Mouse (Mus musculus): ENCODE measurements around the gene 1700037H04Rik. TPM values are rescaled to one million over a fixed set of nuclear protein-coding genes. Genes with fewer than 3 reads are reported as not detected.

The 1700037H04Rik gene
- polyA plus RNA-seq, 1 experiment from 2014 or later: 86.6 TPM

- WGBS: 92% methylated on average over 7 of the region's 7 CpGs
- Histone ChIP-seq H3K27me3 (replicated peaks; ENCODE audit: control insufficient read depth, insufficient read depth, low read length) (no peaks in the 10 kb centered on the region), H3K27ac (ENCODE audit: low read depth, low read length) (no peak overlapping the region), H3K9ac (ENCODE audit: low read depth, low read length) (no peak overlapping the region), H3K4me2 (ENCODE audit: low read length) (no peak overlapping the region), H3K4me1 (ENCODE audit: control insufficient read depth, insufficient read depth, low read depth, low read length) (peaks cover 23% of the 10 kb centered on the region), H3K9me3 (ENCODE audit: control insufficient read depth, low read length) (no peaks in the 10 kb centered on the region), H3K4me3 (ENCODE audit: low read length) (no peak overlapping the region), H3K36me3 (ENCODE audit: control insufficient read depth, insufficient read depth, low read length) (0 out of 2 replicates have a peak, but pooled peaks cover 2% of the 10 kb centered on the region)
- ATAC-seq: no peak
Observed at GRCm38 (mm10) chr2:131156987-131157386, 2.9 kb downstream of the 1700037H04Rik start.

DNA sequence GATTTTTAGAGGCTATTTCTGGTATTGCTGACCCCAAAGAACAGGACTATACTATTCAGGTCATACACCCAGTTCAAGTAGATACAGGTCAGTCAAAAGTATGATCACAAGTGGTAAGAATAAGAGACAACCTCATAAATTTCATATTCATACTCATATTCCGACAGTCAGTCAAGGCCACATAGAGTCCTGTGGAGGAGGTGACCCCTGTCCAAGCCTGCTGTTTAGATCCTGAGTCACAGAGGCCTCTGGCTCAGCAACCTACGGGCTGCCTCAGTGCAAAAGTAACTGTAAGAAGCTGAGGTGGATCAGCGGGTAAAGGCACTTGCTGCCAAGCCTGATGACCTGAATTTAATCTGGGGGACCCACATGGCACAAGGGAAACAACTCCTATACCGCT is 5.8 kb downstream of the 1700037H04Rik start:
- Histone ChIP-seq H3K27me3 (replicated peaks; ENCODE audit: control insufficient read depth, insufficient read depth, low read length) (no peaks in the 10 kb centered on the region), H3K27ac (ENCODE audit: low read depth, low read length) (no peak overlapping the region), H3K9ac (ENCODE audit: low read depth, low read length) (no peak overlapping the region), H3K4me1 (ENCODE audit: control insufficient read depth, insufficient read depth, low read depth, low read length) (peaks cover 18% of the 10 kb centered on the region), H3K9me3 (ENCODE audit: control insufficient read depth, low read length) (no peaks in the 10 kb centered on the region), H3K4me2 (ENCODE audit: low read length) (no peak overlapping the region), H3K4me3 (ENCODE audit: low read length) (no peak overlapping the region), H3K36me3 (ENCODE audit: control insufficient read depth, insufficient read depth, low read length) (peaks cover 8% of the 10 kb centered on the region)
- ATAC-seq: no peak
- WGBS: 91% methylated on average over 4 of the region's 4 CpGs

GRCm38 (mm10) chr2:131152166-131152730 is 7.6 kb downstream of the 1700037H04Rik start:
- H3K36me3 ChIP-seq (ENCODE audit: control insufficient read depth, insufficient read depth, low read length): peaks cover 23% of the 10 kb centered on the region
- H3K4me3 ChIP-seq (ENCODE audit: low read length): no peak overlapping the region
- H3K27ac ChIP-seq (ENCODE audit: low read depth, low read length): no peak overlapping the region
- peaks cover under 1% of the 10 kb centered on the region; the same call in 1 of the 2 replicates for H3K4me1 ChIP-seq (ENCODE audit: control insufficient read depth, insufficient read depth, low read depth, low read length)
- H3K9ac ChIP-seq (ENCODE audit: low read depth, low read length): no peak overlapping the region
- WGBS: 99% methylated on average over 7 of the region's 7 CpGs
- ATAC-seq: no peak
- H3K4me2 ChIP-seq (ENCODE audit: low read length): no peak overlapping the region
- no peaks in the 10 kb centered on the region for H3K27me3 ChIP-seq (replicated peaks; ENCODE audit: control insufficient read depth, insufficient read depth, low read length)
- H3K9me3 ChIP-seq (ENCODE audit: control insufficient read depth, low read length): no peaks in the 10 kb centered on the region

- H3K27me3 ChIP-seq (replicated peaks; ENCODE audit: control insufficient read depth, insufficient read depth, low read length): no peaks in the 10 kb centered on the region
- no peak overlapping the region for H3K4me2 ChIP-seq (ENCODE audit: low read length)
- no peaks in the 10 kb centered on the region for H3K9me3 ChIP-seq (ENCODE audit: control insufficient read depth, low read length)
- no peak overlapping the region for H3K9ac ChIP-seq (ENCODE audit: low read depth, low read length)
- ATAC-seq: no peak
- H3K4me3 ChIP-seq (ENCODE audit: low read length): no peak overlapping the region
- H3K27ac ChIP-seq (ENCODE audit: low read depth, low read length): no peak overlapping the region
- H3K36me3 ChIP-seq (ENCODE audit: control insufficient read depth, insufficient read depth, low read length): peaks cover 39% of the 10 kb centered on the region
- 100% methylated on average over 3 of the region's 3 CpGs for WGBS
- H3K4me1 ChIP-seq (ENCODE audit: control insufficient read depth, insufficient read depth, low read depth, low read length): no peaks in the 10 kb centered on the region
Observed at GRCm38 (mm10) chr2:131149254-131149578, 10.7 kb downstream of the 1700037H04Rik start.

GRCm38 (mm10) chr2:131148353-131149253 is 11.3 kb downstream of the 1700037H04Rik start:
- no peak for ATAC-seq
- no peaks in the 10 kb centered on the region for H3K9me3 ChIP-seq (ENCODE audit: control insufficient read depth, low read length)
- H3K4me2 ChIP-seq (ENCODE audit: low read length): no peak overlapping the region
- no peak overlapping the region for H3K27ac ChIP-seq (ENCODE audit: low read depth, low read length)
- peaks cover 39% of the 10 kb centered on the region for H3K36me3 ChIP-seq (ENCODE audit: control insufficient read depth, insufficient read depth, low read length)
- H3K9ac ChIP-seq (ENCODE audit: low read depth, low read length): no peak overlapping the region
- H3K4me3 ChIP-seq (ENCODE audit: low read length): no peak overlapping the region
- no peaks in the 10 kb centered on the region for H3K4me1 ChIP-seq (ENCODE audit: control insufficient read depth, insufficient read depth, low read depth, low read length)
- no peaks in the 10 kb centered on the region for H3K27me3 ChIP-seq (replicated peaks; ENCODE audit: control insufficient read depth, insufficient read depth, low read length)
- WGBS: 86% methylated on average over 8 of the region's 8 CpGs

DNA sequence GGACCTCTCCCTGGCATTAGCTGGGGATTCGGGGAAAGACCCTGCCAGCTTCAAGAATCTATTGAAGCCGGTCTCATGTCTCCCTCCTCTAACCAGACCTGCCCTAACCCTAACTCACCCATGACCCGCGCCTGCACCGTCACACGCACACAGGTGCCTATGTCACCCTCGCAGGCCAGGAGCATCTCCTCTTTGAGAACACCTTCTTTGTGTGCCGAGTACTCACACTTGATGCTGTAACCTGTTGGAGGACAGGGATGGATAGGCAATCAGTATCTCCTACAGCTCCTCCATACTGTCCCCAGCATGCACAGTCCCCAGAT is 12.9 kb downstream of the 1700037H04Rik start:
- Histone ChIP-seq H3K9me3 (ENCODE audit: control insufficient read depth, low read length) (no peaks in the 10 kb centered on the region), H3K4me2 (ENCODE audit: low read length) (no peak overlapping the region), H3K4me3 (ENCODE audit: low read length) (no peak overlapping the region), H3K9ac (ENCODE audit: low read depth, low read length) (no peak overlapping the region), H3K4me1 (ENCODE audit: control insufficient read depth, insufficient read depth, low read depth, low read length) (no peaks in the 10 kb centered on the region), H3K27me3 (replicated peaks; ENCODE audit: control insufficient read depth, insufficient read depth, low read length) (no peaks in the 10 kb centered on the region), H3K27ac (ENCODE audit: low read depth, low read length) (no peak overlapping the region), H3K36me3 (ENCODE audit: control insufficient read depth, insufficient read depth, low read length) (peaks cover 40% of the 10 kb centered on the region)
- ATAC-seq: no peak
- WGBS: 96% methylated on average over 8 of the region's 8 CpGs

DNA sequence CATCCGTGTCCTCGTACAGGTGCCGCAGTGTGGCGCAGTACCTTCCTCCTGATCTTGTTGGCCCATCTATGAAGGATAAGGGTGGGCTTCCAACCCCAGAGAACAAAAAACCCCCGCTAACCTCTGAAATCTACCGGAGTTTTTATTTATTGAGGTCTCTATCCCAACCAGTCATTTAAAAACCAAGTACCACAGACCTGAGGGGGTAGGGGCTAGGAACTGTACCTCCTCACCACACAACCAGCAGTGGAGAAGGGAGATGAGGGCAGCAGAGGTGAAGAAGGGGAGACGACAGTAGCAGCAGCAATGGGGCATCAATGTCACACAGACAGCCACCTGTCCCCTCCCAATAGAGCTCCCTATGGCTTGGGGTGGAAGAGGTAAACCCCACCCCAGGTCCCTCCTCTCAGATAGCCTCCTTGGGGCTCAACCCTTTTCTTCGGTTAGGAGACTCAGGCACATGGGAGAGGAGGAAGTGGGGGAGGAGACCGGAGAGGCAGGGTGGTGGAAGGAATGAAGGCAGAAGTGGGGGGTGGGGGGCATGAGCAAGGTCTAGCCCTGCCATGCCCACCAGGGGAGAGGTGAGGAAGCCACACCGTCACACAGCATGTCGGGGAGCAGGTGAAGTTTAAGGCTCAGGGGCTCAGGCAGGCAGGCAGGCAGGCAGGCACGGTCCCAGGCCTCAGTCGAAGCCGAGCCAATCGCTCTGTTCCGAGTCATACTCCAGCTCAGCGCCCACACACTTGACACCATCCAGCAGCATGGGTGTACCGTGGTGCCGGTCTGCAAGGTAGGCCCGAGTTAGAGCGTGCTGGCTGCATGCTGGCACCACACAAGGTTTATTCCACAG is 13.5 kb downstream of the 1700037H04Rik start:
- no peaks in the 10 kb centered on the region for H3K27me3 ChIP-seq (replicated peaks; ENCODE audit: control insufficient read depth, insufficient read depth, low read length)
- no peaks in the 10 kb centered on the region for H3K4me1 ChIP-seq (ENCODE audit: control insufficient read depth, insufficient read depth, low read depth, low read length)
- ATAC-seq: no peak
- no peak overlapping the region for H3K27ac ChIP-seq (ENCODE audit: low read depth, low read length)
- WGBS: 91% methylated on average over 21 of the region's 21 CpGs
- no peak overlapping the region for H3K9ac ChIP-seq (ENCODE audit: low read depth, low read length)
- H3K9me3 ChIP-seq (ENCODE audit: control insufficient read depth, low read length): no peaks in the 10 kb centered on the region
- H3K4me2 ChIP-seq (ENCODE audit: low read length): no peak overlapping the region
- H3K36me3 ChIP-seq (ENCODE audit: control insufficient read depth, insufficient read depth, low read length): peaks cover 39% of the 10 kb centered on the region
- no peak overlapping the region for H3K4me3 ChIP-seq (ENCODE audit: low read length)

DNA sequence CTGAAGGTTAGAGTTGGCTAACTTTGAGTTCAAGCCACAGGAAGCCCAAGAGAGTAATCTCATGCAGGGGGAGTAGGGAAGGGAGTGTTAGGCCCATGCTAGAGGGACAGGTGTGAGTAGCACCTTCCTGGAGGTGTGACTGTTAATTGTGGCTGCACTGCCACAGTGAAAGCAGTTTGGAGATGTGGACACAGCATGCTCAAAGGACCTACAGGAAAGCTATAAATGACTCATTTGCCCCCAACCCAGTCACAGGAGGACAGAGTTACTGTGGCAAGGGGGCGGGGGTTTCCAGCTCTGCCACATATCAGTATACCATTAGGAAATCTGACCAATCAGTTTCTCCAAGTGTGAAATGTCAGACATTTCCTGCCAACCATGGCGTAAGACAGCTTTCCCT is 14.3 kb downstream of the 1700037H04Rik start:
- Histone ChIP-seq H3K27me3 (replicated peaks; ENCODE audit: control insufficient read depth, insufficient read depth, low read length) (no peaks in the 10 kb centered on the region), H3K4me3 (ENCODE audit: low read length) (no peak overlapping the region), H3K4me1 (ENCODE audit: control insufficient read depth, insufficient read depth, low read depth, low read length) (no peaks in the 10 kb centered on the region), H3K9me3 (ENCODE audit: control insufficient read depth, low read length) (no peaks in the 10 kb centered on the region), H3K27ac (ENCODE audit: low read depth, low read length) (no peak overlapping the region), H3K9ac (ENCODE audit: low read depth, low read length) (no peak overlapping the region), H3K4me2 (ENCODE audit: low read length) (no peak overlapping the region), H3K36me3 (ENCODE audit: control insufficient read depth, insufficient read depth, low read length) (peaks cover 37% of the 10 kb centered on the region)
- WGBS: 88% methylated on average over 2 of the region's 2 CpGs
- no peak for ATAC-seq

DNA sequence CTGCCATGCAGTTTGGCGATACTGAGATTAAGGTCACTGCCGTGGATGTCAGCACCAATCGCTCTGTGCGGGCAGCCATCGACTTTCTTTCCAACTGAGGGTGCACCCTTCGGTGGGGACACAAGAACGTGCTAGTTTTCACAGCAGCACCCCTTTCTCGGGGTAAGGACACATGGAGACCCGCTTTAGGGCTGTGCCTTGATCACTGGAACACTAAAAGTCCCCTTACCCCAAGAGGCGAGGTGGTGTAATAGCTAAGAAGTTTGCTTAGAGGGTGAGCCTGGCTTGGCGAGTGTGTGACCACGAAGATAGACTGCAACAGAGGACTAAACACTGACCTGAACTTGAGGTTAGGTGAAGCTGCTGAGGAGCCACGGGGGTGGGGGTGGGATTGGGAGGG is 14.8 kb downstream of the 1700037H04Rik start:
- no peak overlapping the region for H3K9ac ChIP-seq (ENCODE audit: low read depth, low read length)
- H3K9me3 ChIP-seq (ENCODE audit: control insufficient read depth, low read length): no peaks in the 10 kb centered on the region
- H3K36me3 ChIP-seq (ENCODE audit: control insufficient read depth, insufficient read depth, low read length): peaks cover 37% of the 10 kb centered on the region
- WGBS: 68% methylated on average over 13 of the region's 13 CpGs
- H3K27ac ChIP-seq (ENCODE audit: low read depth, low read length): no peak overlapping the region
- ATAC-seq: no peak
- H3K4me2 ChIP-seq (ENCODE audit: low read length): no peak overlapping the region
- H3K4me3 ChIP-seq (ENCODE audit: low read length): no peak overlapping the region
- no peaks in the 10 kb centered on the region for H3K27me3 ChIP-seq (replicated peaks; ENCODE audit: control insufficient read depth, insufficient read depth, low read length)
- no peaks in the 10 kb centered on the region for H3K4me1 ChIP-seq (ENCODE audit: control insufficient read depth, insufficient read depth, low read depth, low read length)
